Mouse (Mus musculus): ENCODE data around the gene Tln2. TPM values are rescaled to one million over a fixed set of nuclear protein-coding genes. Genes with fewer than 3 reads are reported as not detected.

The Tln2 gene
- total RNA-seq, 4 experiments from 2014 or later: 71.6 to 87.1 (median 76.7) TPM

GRCm38 (mm10) chr9:67477445-67477844, 82.1 kb downstream of the Tln2 start:
- no peak for DNase-seq (ENCODE audit: low spot score)

DNA sequence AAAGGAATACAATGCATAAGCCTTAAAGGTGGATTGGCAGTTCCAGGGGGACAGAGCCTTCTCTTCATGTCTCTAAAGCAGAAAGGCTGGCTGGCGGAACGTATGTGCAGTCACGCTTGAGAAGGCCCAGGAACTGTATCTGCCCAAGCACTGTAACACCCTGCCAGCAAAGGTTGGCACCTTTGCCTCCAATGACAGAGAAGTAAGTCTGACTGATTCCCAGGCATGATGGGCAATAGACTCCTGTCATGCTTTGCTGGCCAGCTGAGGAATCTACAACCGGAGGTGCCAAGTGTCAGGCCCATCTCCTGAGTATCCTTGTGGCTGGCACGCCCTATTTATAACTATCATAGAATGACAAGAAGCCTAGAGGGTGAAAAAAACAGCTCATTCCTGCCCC, 83.3 kb downstream of the Tln2 start:
- no peak for DNase-seq (ENCODE audit: low spot score)

GRCm38 (mm10) chr9:67463440-67464122, 95.9 kb downstream of the Tln2 start:
- no peak for DNase-seq (ENCODE audit: low spot score)

GRCm38 (mm10) chr9:67441484-67441883, 118.0 kb downstream of the Tln2 start:
- no peak for DNase-seq (ENCODE audit: low spot score)

DNA sequence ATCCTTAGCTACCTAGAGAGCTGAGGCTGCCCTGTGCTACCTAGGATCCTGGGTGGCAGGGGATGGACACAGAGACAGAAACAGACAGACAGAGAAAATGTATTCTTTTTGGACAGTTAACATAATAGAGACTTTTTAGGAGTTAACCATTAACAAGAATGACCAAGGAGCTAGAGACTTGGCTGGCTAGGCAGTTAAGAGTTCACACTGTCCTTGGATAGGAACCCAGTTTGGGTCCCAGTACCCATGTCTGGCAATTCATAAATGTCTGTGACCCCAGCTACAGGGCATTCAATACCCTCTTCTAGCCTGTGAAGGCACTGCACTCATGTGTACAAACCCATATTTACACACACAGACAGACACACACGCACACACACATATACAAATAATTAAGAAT, 122.0 kb downstream of the Tln2 start:
- no peak for DNase-seq (ENCODE audit: low spot score)

- no peak for DNase-seq (ENCODE audit: low spot score)
Observed at GRCm38 (mm10) chr9:67435333-67436154, 124.0 kb downstream of the Tln2 start.

DNA sequence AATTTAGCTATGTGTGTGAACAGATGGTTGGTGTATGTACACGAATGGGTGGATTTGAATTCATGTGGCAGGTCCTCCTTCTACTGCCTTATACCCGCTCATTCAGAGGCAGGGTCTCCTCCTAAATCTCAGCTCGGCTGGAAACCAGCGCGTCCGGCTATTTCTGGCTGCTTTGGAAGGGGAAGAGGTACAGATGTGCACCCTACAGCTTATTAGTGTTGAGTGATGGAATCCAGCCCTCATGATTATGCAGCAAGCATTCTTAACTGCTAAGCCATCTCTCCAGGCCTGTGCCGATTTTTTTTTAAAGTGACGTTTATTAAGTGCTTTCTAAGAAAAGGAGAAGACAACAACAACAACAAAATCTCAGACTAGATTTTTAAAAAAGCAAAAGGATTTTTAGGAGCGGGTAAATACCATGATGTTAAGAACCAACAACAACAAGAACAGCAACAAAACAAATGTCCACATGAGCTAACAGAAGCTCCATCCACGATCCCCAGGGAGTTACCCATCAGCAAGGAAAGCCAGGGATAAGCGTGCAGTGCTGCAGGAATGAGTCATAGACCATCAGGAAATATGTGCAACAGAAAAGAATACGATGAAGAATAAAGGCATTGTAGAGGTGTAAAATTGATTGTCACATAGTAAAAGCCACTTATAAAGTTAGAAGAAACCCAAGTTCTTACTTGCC, 130.2 kb downstream of the Tln2 start:
- DNase-seq (ENCODE audit: low spot score): peak; percentile 21

DNA sequence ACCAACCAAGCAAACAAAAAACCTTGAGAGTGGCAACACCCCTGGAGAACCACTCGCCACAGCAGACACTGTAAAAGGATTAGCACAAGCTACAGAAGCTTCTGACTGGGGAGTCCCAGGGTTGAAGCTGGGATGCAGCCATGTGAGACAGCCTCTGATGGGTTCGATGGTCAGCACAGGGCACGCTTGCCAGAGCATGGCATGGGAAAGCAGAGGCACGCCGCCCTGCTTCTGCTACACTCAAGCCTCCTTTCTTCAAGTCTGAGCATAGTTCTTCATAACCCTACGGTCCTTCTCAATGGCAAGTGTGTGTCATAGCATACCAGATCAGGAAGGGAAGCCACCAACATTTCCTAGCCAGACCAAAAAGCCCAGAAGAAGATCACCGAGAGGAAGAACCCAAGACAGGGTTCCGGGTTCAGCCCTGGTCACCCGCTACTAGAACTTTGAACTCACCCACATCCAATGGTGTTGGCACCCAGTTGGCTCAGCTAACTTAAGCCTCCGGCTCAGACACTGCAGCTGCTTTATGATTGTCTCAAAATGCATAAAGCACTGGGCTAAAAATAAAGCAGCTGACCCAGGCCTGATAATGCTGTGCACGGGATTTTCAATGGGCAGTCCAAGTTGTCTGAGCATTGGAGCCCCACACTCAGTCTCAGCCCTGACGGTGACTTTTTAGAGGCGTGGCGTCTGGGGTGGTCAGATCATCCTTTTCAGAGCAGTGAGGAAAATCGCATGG, 131.0 kb downstream of the Tln2 start:
- no peak for DNase-seq (ENCODE audit: low spot score)

DNA sequence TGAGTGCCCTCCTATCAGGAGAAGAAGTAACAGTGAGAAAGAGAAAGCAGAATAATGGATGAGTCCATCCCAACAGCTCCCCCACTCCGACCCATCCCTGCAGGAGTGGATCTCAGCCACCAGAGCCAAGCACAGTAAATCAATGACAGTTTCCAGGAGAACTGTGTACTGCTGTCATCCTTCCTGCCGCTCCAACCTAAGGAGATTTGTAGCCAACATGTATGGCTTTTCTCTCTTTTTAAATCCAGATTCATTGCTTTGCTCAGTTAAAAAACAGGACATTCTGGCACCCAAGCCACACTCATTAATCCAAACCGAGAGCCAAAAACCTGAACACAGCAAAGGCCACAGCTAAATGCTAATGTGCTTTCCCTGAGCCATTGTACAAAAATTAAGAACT, 133.2 kb downstream of the Tln2 start:
- no peak for DNase-seq (ENCODE audit: low spot score)

DNA sequence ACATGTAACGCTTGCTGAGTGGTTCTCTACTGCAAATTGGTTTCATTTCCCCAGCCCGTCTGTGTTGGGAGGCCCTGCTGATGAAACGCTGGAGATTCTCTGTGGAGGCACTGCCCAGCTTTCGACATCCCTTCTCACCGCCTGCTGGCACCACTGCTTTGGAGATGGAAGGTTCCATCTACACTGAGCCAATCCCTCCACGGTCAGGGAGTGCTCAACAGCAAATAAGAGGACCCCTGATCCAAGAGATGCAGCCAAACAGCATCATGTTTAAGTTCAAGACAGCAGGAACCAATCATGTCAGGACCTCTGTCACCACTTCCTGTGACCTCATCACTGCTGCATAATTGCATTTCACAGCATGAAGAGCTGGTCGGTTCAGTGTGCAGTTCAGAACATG, 135.4 kb downstream of the Tln2 start:
- DNase-seq (ENCODE audit: low spot score): no peak

DNA sequence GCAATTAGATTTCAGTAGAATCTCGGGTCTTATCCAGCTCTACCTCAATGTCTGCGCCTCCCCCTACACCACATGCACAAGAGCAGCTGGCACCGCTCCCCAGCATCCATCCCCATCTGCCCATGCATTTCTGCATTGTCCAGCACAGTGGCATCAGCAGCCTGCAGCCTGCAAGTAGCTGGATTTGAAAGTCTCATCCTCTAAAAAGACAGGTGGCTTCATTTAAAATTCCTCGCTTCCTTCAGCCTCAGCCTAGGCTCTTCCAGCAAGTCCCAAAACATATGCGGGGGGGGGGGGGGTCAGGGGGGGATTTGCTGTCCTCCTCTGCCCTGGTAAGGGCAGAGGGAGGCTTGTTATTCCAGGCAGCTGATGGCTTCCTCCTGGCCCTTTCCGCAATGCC, 141.4 kb downstream of the Tln2 start:
- no peak for DNase-seq (ENCODE audit: low spot score)

GRCm38 (mm10) chr9:67410667-67411066, 148.8 kb downstream of the Tln2 start:
- no peak for DNase-seq (ENCODE audit: low spot score)

DNA sequence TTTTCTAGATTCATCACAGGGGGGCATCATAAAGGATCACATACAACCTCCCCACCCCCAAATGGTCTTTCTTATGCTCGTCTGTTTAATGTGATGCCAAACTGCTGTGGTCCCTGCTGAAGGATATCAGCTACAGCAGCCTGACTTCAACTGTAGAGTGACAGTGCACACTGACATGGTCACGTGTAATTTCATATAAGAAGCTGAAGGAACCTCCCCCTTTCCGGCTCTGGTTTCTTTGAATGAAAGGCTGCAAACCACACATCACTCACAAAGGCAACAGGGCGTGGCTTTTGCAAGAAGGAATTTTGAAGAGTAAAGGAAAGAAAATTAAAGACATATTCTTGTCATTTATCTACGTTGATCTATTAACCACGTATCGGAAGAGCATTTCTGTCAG, 154.8 kb downstream of the Tln2 start:
- DNase-seq (ENCODE audit: low spot score): no peak

- DNase-seq (ENCODE audit: low spot score): no peak
Observed at GRCm38 (mm10) chr9:67399563-67399962, 159.9 kb downstream of the Tln2 start.

DNA sequence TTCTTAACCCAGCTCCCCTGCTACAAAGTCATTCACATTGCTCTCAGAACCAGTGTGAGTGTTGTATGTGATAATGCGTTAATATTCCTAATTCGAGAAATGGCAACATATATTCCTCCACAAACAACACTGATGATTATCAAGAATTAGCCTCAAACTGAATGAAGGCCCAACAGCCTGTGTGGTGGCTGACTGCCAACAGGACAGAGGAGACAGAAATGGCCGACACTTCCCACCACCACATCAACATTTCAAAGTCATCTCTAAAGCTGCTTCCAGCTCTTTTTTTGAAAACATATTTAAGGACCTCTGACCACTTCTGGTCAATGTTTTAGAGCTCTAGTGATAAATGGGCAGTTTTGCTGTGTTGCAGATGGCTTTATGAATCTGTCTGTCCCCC, 161.7 kb downstream of the Tln2 start:
- no peak for DNase-seq (ENCODE audit: low spot score)

- no peak for DNase-seq (ENCODE audit: low spot score)
Observed at GRCm38 (mm10) chr9:67396446-67396845, 163.1 kb downstream of the Tln2 start.

- no peak for DNase-seq (ENCODE audit: low spot score)
Observed at GRCm38 (mm10) chr9:67384028-67384590, 175.4 kb downstream of the Tln2 start.

DNA sequence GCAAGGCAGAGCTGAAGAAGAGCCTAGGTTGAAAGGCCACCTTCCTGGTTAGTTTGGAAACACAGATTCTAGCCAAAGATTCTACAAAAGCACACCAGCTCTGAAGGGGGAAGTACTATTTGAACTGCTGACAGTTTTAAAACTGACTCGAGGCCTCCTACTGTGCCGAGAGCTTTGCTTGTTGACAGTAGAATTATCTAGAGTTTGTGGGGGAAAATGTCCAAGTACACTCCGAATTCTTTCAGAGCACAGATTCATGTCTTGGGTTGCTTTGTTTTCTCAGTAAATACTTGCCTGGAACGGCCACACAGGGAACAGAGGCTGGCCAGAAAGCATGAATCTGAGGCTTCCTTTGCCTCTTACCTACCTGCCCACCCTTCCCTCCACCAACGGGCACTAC, 179.4 kb downstream of the Tln2 start:
- DNase-seq (ENCODE audit: low spot score): peak; percentile 11

- DNase-seq (ENCODE audit: low spot score): no peak
Observed at GRCm38 (mm10) chr9:67378772-67379171, 180.7 kb downstream of the Tln2 start.

GRCm38 (mm10) chr9:67368078-67368477, 191.4 kb downstream of the Tln2 start:
- DNase-seq (ENCODE audit: low spot score): no peak

- no peak for DNase-seq (ENCODE audit: low spot score)
Observed at GRCm38 (mm10) chr9:67362511-67362910, 197.0 kb downstream of the Tln2 start.

DNA sequence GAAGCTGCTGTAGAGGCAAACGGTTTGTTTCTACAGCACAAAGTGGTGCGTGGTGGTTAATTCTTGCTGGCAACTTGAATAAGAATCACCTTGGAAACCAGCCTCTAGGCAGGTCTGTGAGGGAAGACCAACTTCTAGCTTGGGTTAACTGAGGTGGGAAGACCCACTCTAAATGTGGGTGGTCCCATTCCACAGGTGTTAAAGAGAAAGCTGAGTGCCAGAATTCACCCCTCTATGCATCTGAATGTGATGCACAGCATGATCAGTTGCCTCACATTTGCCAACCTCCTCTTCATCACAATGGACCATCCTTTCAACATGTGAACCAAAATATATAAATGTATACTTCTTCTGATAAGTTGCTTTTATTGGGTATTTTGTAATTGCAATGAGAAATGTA, 197.4 kb downstream of the Tln2 start:
- no peak for DNase-seq (ENCODE audit: low spot score)

Data from heart, adult 8-10 months (tissue).